Mouse (Mus musculus) v-Abl transformed pro-B cells (cell line): Measurements from ENCODE around the gene Xntrpc.

Experiments
- in situ Hi-C, 2 experiments: fragments of 400-800 bp; cut with MboI; formaldehyde crosslinking; loops; one replicate each; pipeline ENCODE4 v1.15.1; 2025; ENCODE audit not compliant: unreplicated experiment in 2 of 2

The Xntrpc gene

DNA sequence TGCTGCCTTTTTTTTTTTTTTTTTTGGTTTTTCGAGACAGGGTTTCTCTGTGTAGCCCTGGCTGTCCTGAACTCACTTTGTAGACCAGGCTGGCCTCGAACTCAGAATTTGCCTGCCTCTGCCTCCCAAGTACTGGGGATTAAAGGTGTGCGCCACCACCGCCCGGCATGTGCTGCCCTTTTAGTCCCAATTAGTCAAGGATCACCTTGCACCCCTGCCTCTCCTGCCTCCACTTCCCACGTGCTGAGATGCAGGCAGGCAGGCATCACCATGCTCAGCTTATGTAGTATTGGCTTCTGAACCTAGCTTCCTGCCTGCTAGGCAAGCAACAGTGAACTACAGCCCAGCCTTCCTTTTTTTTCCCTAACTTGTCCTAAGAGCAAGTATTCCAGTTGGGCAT, 51.9 kb downstream of the Xntrpc start:
- in situ Hi-C loops = no loop called here

DNA sequence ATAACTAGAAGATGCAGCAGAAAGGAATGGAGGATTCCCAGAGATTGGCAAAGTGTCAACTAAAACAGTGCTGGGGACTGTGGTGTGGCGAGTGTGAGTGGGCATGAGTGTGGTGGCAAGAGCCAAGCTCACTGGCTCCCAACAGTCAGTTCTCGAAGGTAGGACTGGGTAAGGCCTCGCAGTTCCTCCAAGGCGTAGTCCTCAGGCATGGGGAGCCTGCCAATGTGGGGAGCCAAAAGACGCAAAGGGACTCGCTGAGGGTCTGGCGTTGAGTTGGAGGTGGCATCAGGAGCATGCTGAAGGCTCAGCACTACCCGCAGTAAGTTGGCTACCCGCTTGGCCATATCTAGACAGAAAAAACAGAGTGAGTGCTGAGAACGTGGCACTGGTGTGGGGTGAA, 54.8 kb downstream of the Xntrpc start:
- in situ Hi-C loops = no loop called here

DNA sequence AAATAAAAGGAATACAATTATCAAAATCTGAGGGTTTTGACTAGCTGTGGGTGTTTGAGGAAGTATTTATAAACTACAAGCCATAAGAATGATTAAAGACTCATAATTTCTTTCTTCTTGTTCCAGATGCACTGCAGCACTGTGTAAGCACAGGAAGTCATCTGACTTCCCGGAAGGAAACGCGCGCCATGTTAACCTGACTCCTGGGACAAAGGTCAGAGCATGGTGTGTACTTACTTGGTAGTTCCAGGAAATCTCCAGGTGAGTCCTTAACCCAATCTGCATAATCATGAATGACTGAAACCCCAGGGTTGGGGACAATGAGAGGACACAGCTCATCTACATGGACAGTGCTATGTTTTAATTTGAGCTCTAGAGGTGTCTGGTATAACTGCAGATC, 66.9 kb downstream of the Xntrpc start:
- in situ Hi-C loops = loop anchor here in 1 of 2 experiments (10.0 kb wide), 1 partner anchor 122 kb away; the partner anchor contains the start of gene Rhog

DNA sequence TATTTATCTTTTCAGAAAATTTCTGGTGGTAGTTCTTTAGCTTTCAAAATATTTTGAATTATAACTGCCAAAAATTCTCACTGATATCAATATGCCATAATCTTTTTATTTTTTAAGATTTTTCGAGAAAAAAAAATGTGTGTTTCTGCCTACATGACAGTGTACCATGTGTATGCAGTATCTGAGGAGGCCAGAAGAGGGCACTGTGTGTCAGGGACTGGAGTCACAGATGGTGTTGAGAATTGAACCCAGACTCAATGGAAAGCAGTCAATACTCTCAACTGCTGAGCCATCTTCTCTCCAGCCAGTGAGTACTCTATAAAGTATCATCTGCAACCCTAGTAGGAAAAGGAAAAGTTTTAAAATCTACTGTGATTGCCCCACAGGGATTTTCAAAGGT, 72.0 kb downstream of the Xntrpc start:
- in situ Hi-C loops = loop anchor here (5.0 to 10.0 kb wide), 3 partner anchors 117 to 285 kb away; partner anchors contain the start of gene Rhog (in 1 of the 2)

DNA sequence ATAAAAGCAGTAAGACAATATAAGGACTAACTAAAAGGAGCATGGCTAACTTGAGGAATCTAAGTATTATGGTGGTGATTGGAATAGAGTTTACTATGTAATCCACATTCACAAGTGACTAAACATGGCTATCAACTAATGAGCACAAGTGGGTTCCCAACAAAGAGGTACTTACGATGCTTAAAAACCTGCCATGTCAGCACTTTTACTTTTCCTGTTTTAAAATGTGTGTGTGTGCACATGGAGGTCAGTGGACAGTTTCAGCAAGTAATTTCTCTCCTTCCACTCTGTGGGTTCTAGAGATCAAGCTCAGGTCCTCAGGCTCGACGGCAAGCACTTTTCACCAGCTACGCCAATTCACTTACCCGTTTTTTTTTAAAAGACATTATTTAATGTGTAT, 72.4 kb downstream of the Xntrpc start:
- in situ Hi-C loops = loop anchor here (5.0 to 10.0 kb wide), 3 partner anchors 117 to 284 kb away; partner anchors contain the start of gene Rhog (in 1 of the 2)
